ENCODE assay signal across 29 mouse cellular contexts in the genomic region with DNA sequence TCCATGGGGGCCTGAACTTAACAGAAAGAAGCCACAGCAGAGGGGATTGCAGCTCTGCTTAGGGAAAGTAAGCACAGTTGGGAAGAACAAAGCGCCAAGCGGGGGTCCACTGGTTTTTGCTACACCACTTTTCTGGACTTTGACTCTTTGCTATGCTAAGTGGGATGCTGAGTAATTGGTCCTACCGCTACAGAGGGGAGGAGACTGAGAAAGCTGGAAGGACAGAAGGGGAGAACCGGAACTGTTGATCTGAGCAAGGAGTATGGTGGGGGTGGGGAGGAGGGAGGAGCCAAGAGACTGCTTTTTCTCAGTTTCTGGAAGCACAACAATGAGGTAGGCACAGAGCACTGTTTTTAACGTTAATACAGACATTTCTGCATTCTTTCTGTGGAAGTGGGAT.
A peak's percentile ranks its signal among the peaks of the same experiment; 100 is the strongest.
DNase-seq lines count a peak whose midpoint lies in the region; ATAC-seq lines count a peak whose summit lies in the region.
"Had no signal": no experiment of that assay in that cellular context is flagged by ENCODE, and none has a peak within 500 bp of the region (broad histone marks: within the 10 kb centered on the region; RNA-seq: fewer than 3 reads in every experiment).

No protein-coding gene starts in this region.

- ATAC-seq in midbrain, embryonic 12.5 days (ENCODE audit: low FRiP score, low read depth): 0 out of 2 replicates have a peak, but pooled peaks have one; percentile 13
- ATAC-seq in midbrain, embryonic 15.5 days (replicated peaks): no peak
- ATAC-seq in hindbrain, embryonic 12.5 days (ENCODE audit: low FRiP score): no peak
- ATAC-seq: forebrain, embryonic 13.5 days; forebrain, postnatal 0 days; hindbrain, embryonic 16.5 days; intestine, embryonic 15.5 days; Patski had no signal

- WGBS in midbrain, embryonic 12.5 days: 23% methylated on average over 5 of the region's 5 CpGs
- 33% methylated on average over 5 of the region's 5 CpGs for WGBS in midbrain, embryonic 15.5 days
- WGBS in hindbrain, embryonic 12.5 days: 26% methylated on average over 5 of the region's 5 CpGs

- H3K4me3 ChIP-seq in midbrain, embryonic 12.5 days: no peak overlapping the region
- H3K4me3 ChIP-seq in midbrain, embryonic 15.5 days: no peak overlapping the region
- no peak overlapping the region for H3K4me3 ChIP-seq in hindbrain, embryonic 12.5 days
- H3K4me3 ChIP-seq: embryonic facial prominence, embryonic 10.5 days; embryonic facial prominence, embryonic 13.5 days; erythroblast, embryonic 14.5 days; forebrain, embryonic 13.5 days; gastrocnemius, adult 2 months; hindbrain, embryonic 13.5 days; intestine, embryonic 15.5 days had no signal

- H3K9me3 ChIP-seq in midbrain, embryonic 12.5 days: no peaks in the 10 kb centered on the region
- no peaks in the 10 kb centered on the region for H3K9me3 ChIP-seq in midbrain, embryonic 15.5 days
- H3K9me3 ChIP-seq in hindbrain, embryonic 12.5 days (replicated peaks): no peaks in the 10 kb centered on the region
- H3K9me3 ChIP-seq: embryonic facial prominence, embryonic 10.5 days; embryonic facial prominence, embryonic 13.5 days; forebrain, embryonic 13.5 days; hindbrain, embryonic 13.5 days; intestine, embryonic 15.5 days had no signal

- H3K27me3 ChIP-seq in midbrain, embryonic 12.5 days: no peaks in the 10 kb centered on the region
- no peaks in the 10 kb centered on the region for H3K27me3 ChIP-seq in midbrain, embryonic 15.5 days (replicated peaks)
- H3K27me3 ChIP-seq in hindbrain, embryonic 12.5 days: no peaks in the 10 kb centered on the region
- H3K27me3 ChIP-seq: CH12.LX; forebrain, embryonic 13.5 days; hindbrain, embryonic 13.5 days; intestine, embryonic 15.5 days had no signal

- H3K36me3 ChIP-seq in midbrain, embryonic 12.5 days: no peaks in the 10 kb centered on the region
- no peaks in the 10 kb centered on the region for H3K36me3 ChIP-seq in midbrain, embryonic 15.5 days (replicated peaks)
- H3K36me3 ChIP-seq in hindbrain, embryonic 12.5 days: no peaks in the 10 kb centered on the region
- H3K36me3 ChIP-seq: embryonic facial prominence, embryonic 10.5 days; embryonic facial prominence, embryonic 13.5 days; hindbrain, embryonic 13.5 days; intestine, embryonic 15.5 days had no signal

- DNase-seq in ES-CJ7 (ENCODE audit: low read depth, low spot score): peak; percentile 79
- DNase-seq in ZHBTc4 (ENCODE audit: low read depth, low spot score): peak; percentile 73
- no peak for DNase-seq in layer of hippocampus, adult 9-10 months (ENCODE audit: low spot score)
- DNase-seq: adrenal gland, postnatal 10 days; adrenal gland, postnatal 36 days; B cell, adult 2 months; cerebellum, adult 11 months; cerebellum, adult 2 months; cerebellum, postnatal 10 days; cerebellum, postnatal 36 days; embryo, embryonic 11 days; forebrain, postnatal 0 days; gastrocnemius, adult 2 months; gastrocnemius, postnatal 14 days; heart, adult 11 months; kidney, adult 11 months had no signal

- no peak overlapping the region for H3K9ac ChIP-seq in midbrain, embryonic 12.5 days (replicated peaks)
- no peak overlapping the region for H3K9ac ChIP-seq in midbrain, embryonic 15.5 days
- no peak overlapping the region for H3K9ac ChIP-seq in hindbrain, embryonic 12.5 days
- H3K9ac ChIP-seq: embryonic facial prominence, embryonic 13.5 days; forebrain, embryonic 13.5 days; forebrain, postnatal 0 days; hindbrain, embryonic 13.5 days; intestine, embryonic 15.5 days had no signal

- H3K4me1 ChIP-seq in midbrain, embryonic 12.5 days: peaks cover 5% of the 10 kb centered on the region; the same call in 1 of the 2 replicates
- H3K4me1 ChIP-seq in midbrain, embryonic 15.5 days: peaks cover 7% of the 10 kb centered on the region; the same call in 1 of the 2 replicates
- no peaks in the 10 kb centered on the region for H3K4me1 ChIP-seq in hindbrain, embryonic 12.5 days
- H3K4me1 ChIP-seq: embryonic facial prominence, embryonic 10.5 days; embryonic facial prominence, embryonic 13.5 days; forebrain, embryonic 13.5 days; intestine, embryonic 15.5 days had no signal

- H3K27ac ChIP-seq in midbrain, embryonic 12.5 days (replicated peaks): 0 out of 2 replicates have a peak overlapping the region, but pooled peaks have one; percentile 66
- no peak overlapping the region for H3K27ac ChIP-seq in midbrain, embryonic 15.5 days
- H3K27ac ChIP-seq in hindbrain, embryonic 12.5 days: no peak overlapping the region
- H3K27ac ChIP-seq: embryonic facial prominence, embryonic 10.5 days; embryonic facial prominence, embryonic 13.5 days; forebrain, embryonic 13.5 days; gastrocnemius, adult 2 months; hindbrain, embryonic 13.5 days; intestine, embryonic 15.5 days had no signal

- no peak overlapping the region for H3K4me2 ChIP-seq in midbrain, embryonic 12.5 days (replicated peaks)
- no peak overlapping the region for H3K4me2 ChIP-seq in midbrain, embryonic 15.5 days
- H3K4me2 ChIP-seq in hindbrain, embryonic 12.5 days (replicated peaks): no peak overlapping the region
- H3K4me2 ChIP-seq: embryonic facial prominence, embryonic 13.5 days; forebrain, embryonic 13.5 days; heart, embryonic 11.5 days; hindbrain, embryonic 13.5 days; intestine, embryonic 15.5 days had no signal
